Mouse (Mus musculus) T-helper 17 cell (primary cell): ENCODE measurements around the gene Slc46a1.

Source experiments
- in situ Hi-C, 2 experiments: fragments of 300-600 bp; cut with MboI, MseI; formaldehyde crosslinking; loops; 1 replicate in 1 of 2; 2 replicates in 1 of 2; pipeline ENCODE4 v1.15.1; 2025; ENCODE audit warnings: high pct_unique_total_duplicates in 2 of 2

Slc46a1 gene

GRCm38 (mm10) chr11:78501529-78501928 is 36.0 kb downstream of the Slc46a1 start:
- in situ Hi-C loops, result no loop called here

- in situ Hi-C loops, result no loop called here
These were observed 37.6 kb downstream of the Slc46a1 start, which contains the start of gene Sebox for GRCm38 (mm10) chr11:78502909-78503650. Sebox (plus strand) TSS chr11:78503447.

DNA sequence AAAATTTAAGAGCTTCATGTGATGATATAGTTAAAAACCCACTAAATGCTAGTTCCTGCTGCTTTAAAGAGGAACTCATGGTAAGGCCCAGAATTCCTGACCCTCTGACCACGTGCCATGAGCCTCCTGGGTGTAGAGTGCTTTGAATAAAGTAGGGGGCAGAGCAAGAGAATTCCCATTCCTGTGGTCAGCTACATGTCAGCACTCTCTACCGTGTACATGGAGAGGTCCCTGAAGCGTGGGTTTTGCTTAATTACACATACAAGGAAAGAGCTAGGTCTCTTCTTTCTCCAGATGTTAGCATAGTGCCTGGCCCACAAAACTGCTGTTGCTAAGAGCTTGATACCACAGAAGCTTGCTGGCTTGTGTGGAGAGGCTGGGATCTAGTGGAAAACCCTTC is 39.9 kb downstream of the Slc46a1 start:
- in situ Hi-C loops, result no loop called here

- in situ Hi-C loops, result no loop called here
These were observed 43.7 kb downstream of the Slc46a1 start for GRCm38 (mm10) chr11:78509148-78509547.

GRCm38 (mm10) chr11:78512025-78512957 is 46.8 kb downstream of the Slc46a1 start, which contains the start of the genes Tmem199 and Poldip2:
Tmem199 (minus strand) TSS chr11:78512172.
Poldip2 (plus strand) TSS chr11:78512193.
- in situ Hi-C loops, result no loop called here

DNA sequence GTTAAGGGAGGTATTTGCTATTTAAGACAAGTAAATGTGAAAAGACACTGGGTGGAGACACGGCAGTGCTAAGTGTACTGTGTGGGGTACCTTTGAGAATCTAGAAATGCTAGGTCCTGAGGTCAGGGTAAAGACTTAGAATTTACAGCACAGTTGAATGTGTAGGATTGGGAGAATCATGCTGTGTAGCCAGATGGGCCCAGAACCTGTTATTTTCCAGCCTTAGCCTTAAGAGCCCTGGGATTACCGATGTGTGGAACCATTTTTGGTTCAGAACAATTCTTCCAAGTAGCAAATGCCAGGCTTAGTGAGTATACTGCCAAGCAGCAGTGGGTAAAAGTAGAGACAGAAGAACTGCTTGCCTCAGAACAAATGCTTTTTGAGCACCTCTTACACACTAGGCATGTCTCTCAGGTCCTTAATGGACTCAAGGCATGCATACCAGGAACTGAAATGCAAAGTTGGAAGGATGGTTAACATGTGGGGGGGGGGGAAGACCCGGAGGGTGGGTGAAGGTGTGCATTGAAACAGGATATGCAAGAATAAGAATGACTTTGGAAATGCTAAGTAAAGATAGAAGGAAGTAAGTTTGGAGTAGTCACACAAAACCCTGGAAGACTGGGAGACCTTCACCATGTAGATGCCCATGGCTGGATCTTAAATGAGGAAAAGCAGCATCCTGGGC is 47.8 kb downstream of the Slc46a1 start:
- in situ Hi-C loops, result no loop called here

GRCm38 (mm10) chr11:78515549-78516325 is 50.2 kb downstream of the Slc46a1 start:
- in situ Hi-C loops, result no loop called here

DNA sequence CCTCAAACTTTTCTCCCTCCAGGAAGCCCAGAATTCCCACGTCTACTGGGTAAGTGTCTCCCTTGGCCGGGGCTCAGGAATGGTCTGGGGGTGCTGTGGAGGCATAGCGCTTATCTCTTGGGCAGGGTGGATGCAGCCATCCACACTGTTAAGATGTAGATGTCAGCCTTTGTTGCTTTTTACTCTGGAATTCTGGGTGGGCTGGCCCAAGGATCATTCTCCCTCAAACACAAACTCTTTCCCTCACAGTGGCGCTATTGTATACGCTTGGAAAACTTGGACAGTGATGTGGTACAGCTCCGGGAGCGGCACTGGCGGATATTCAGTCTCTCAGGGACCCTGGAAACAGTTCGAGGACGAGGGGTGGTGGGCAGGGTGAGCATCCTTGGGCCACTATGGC is 53.4 kb downstream of the Slc46a1 start:
- in situ Hi-C loops, result no loop called here
